Mouse (Mus musculus) CH12.LX (cell line): ENCODE measurements around the gene St6galnac1. TPM values are rescaled to one million over a fixed set of nuclear protein-coding genes. Genes with fewer than 3 reads are reported as not detected.

Experiments used
- DNase-seq: peaks from one replicate; pipeline ENCODE4 v3.0.0-alpha.2; 2013; ENCODE audit errors: extremely low read depth
- H3K27ac ChIP-seq: 2 replicates; pipeline ENCODE4 v1.5.1; 2012; ENCODE audit warnings: low read depth, mild to moderate bottlenecking, control low read depth, moderate library complexity; ENCODE audit not compliant: insufficient read depth
- H3K27me3 ChIP-seq: replicated peaks from 2 replicates; pipeline ENCODE3; 2012; ENCODE audit warnings: inconsistent platforms
- H3K36me3 ChIP-seq, 2 experiments: replicated peaks in 1 of 2; 2 replicates each; pipeline versions ENCODE3 to v1.6.1; 2012; ENCODE audit warnings: inconsistent platforms in 1 of 2, low read length in 1 of 2, mild to moderate bottlenecking in 1 of 2, mixed read lengths in 1 of 2, moderate library complexity in 1 of 2; ENCODE audit not compliant: control insufficient read depth in 1 of 2, insufficient read depth in 1 of 2
- H3K4me1 ChIP-seq, 2 experiments: 2 replicates each; pipeline ENCODE4 v1.6.1; 2012; ENCODE audit warnings: inconsistent platforms in 1 of 2, moderate library complexity in 1 of 2; ENCODE audit not compliant: insufficient read depth in 2 of 2, control insufficient read depth in 1 of 2
- H3K4me2 ChIP-seq: 2 replicates; pipeline ENCODE4 v1.6.1; 2012; ENCODE audit warnings: low read depth, mild to moderate bottlenecking, control low read depth; ENCODE audit not compliant: poor library complexity, insufficient read depth, severe bottlenecking
- H3K4me3 ChIP-seq, 3 experiments: fragments of 150-350 bp in 1 of 3; sonication (generic) in 1 of 3; replicated peaks in 1 of 3; 2 replicates each; pipeline versions ENCODE3 to v1.5.1; 2011 to 2012; ENCODE audit warnings: low read depth in 2 of 3, low read length in 2 of 3, mild to moderate bottlenecking in 2 of 3, moderate library complexity in 2 of 3, control low read depth in 1 of 3, improper control_type of control experiment in 1 of 3, inconsistent platforms in 1 of 3, mixed read lengths in 1 of 3; ENCODE audit not compliant: poor library complexity in 1 of 3
- H3K79me2 ChIP-seq: replicated peaks from 2 replicates; pipeline ENCODE4 v1.6.1; 2012; ENCODE audit warnings: mild to moderate bottlenecking, moderate library complexity; ENCODE audit not compliant: control insufficient read depth, poor library complexity, insufficient read depth, severe bottlenecking; ENCODE audit errors: extremely low read depth
- H3K9ac ChIP-seq: 2 replicates; pipeline ENCODE4 v1.6.1; 2012; ENCODE audit warnings: low read depth, mild to moderate bottlenecking, control low read depth, moderate library complexity; ENCODE audit not compliant: insufficient read depth
- H3K9me3 ChIP-seq: replicated peaks from 2 replicates; pipeline ENCODE3; 2012; ENCODE audit warnings: low read length, inconsistent platforms, mixed read lengths
- BHLHE40 ChIP-seq: IDR thresholded peaks from 2 replicates; pipeline ENCODE4 v1.6.1; 2011; ENCODE audit warnings: mild to moderate bottlenecking, low read depth, low read length, improper control_type of control experiment
- CHD1 ChIP-seq: IDR thresholded peaks from 2 replicates; pipeline ENCODE4 v1.6.1; 2012; ENCODE audit warnings: low read depth, low read length, improper control_type of control experiment, inconsistent platforms
- CHD2 ChIP-seq: IDR thresholded peaks from 2 replicates; pipeline ENCODE4 v1.6.1; 2011; ENCODE audit warnings: low read length, improper control_type of control experiment
- CTCF ChIP-seq, 2 experiments: IDR thresholded peaks in 1 of 2; conservative IDR thresholded peaks in 1 of 2; 2 replicates each; pipeline ENCODE4 v1.5.1; 2011 to 2012; ENCODE audit warnings: low read depth in 2 of 2, low read length in 2 of 2, improper control_type of control experiment in 1 of 2, inconsistent platforms in 1 of 2, mild to moderate bottlenecking in 1 of 2, moderate library complexity in 1 of 2
- E2F4 ChIP-seq: IDR thresholded peaks from 2 replicates; pipeline ENCODE4 v1.6.1; 2011; ENCODE audit warnings: low read depth, low read length, improper control_type of control experiment; ENCODE audit not compliant: insufficient replicate concordance
- ELF1 ChIP-seq: IDR thresholded peaks from 2 replicates; pipeline ENCODE4 v1.6.1; 2014; ENCODE audit warnings: low read depth, mild to moderate bottlenecking, inconsistent platforms, low read length, improper control_type of control experiment
- GABPA ChIP-seq: IDR thresholded peaks from 2 replicates; pipeline ENCODE4 v1.6.1; 2012; ENCODE audit warnings: low read depth, low read length, improper control_type of control experiment, inconsistent platforms; ENCODE audit not compliant: insufficient replicate concordance
- HCFC1 ChIP-seq: IDR thresholded peaks from 2 replicates; pipeline ENCODE4 v1.6.1; 2012; ENCODE audit warnings: low read depth, mild to moderate bottlenecking, inconsistent platforms, low read length, improper control_type of control experiment
- IRF4 ChIP-seq: IDR thresholded peaks from 2 replicates; pipeline ENCODE4 v1.6.1; 2014; ENCODE audit warnings: low read depth, mild to moderate bottlenecking, inconsistent platforms, low read length, improper control_type of control experiment
- JUN ChIP-seq: IDR thresholded peaks from 2 replicates; pipeline ENCODE4 v1.6.1; 2011; ENCODE audit warnings: low read depth, mild to moderate bottlenecking, low read length, improper control_type of control experiment, moderate library complexity; ENCODE audit not compliant: insufficient read depth
- JUND ChIP-seq: conservative IDR thresholded peaks from 2 replicates; pipeline ENCODE4 v1.6.1; 2011; ENCODE audit warnings: low read depth, low read length, improper control_type of control experiment
- KAT2A ChIP-seq: IDR thresholded peaks from 2 replicates; pipeline ENCODE4 v1.6.1; 2012; ENCODE audit warnings: low read length, improper control_type of control experiment, inconsistent platforms; ENCODE audit not compliant: insufficient replicate concordance
- MAFK ChIP-seq: IDR thresholded peaks from 2 replicates; pipeline ENCODE4 v1.6.1; 2011; ENCODE audit warnings: low read length, improper control_type of control experiment; ENCODE audit not compliant: insufficient replicate concordance
- MAX ChIP-seq: IDR thresholded peaks from 2 replicates; pipeline ENCODE4 v1.6.1; 2011; ENCODE audit warnings: low read length, improper control_type of control experiment
- MAZ ChIP-seq: IDR thresholded peaks from 2 replicates; pipeline ENCODE4 v1.6.1; 2012; ENCODE audit warnings: low read depth, mild to moderate bottlenecking, inconsistent platforms, low read length, improper control_type of control experiment, moderate library complexity
- MXI1 ChIP-seq: IDR thresholded peaks from 2 replicates; pipeline ENCODE4 v1.6.1; 2011; ENCODE audit warnings: mild to moderate bottlenecking, low read depth, low read length, improper control_type of control experiment
- MYC ChIP-seq: IDR thresholded peaks from 2 replicates; pipeline ENCODE4 v1.6.1; 2011; ENCODE audit warnings: low read depth, mild to moderate bottlenecking, improper control_type of control experiment, low read length
- NELFE ChIP-seq: IDR thresholded peaks from 2 replicates; pipeline ENCODE4 v1.6.1; 2011; ENCODE audit warnings: low read depth, low read length, improper control_type of control experiment
- NRF1 ChIP-seq: IDR thresholded peaks from 2 replicates; pipeline ENCODE4 v1.6.1; 2014; ENCODE audit warnings: low read depth, mild to moderate bottlenecking, inconsistent platforms, low read length, improper control_type of control experiment, moderate library complexity
- PAX5 ChIP-seq: IDR thresholded peaks from 2 replicates; pipeline ENCODE4 v1.6.1; 2012; ENCODE audit warnings: low read length, inconsistent platforms, mixed read lengths
- POLR2A ChIP-seq: IDR thresholded peaks from 2 replicates; pipeline ENCODE4 v1.6.1; 2011; ENCODE audit warnings: low read depth, mild to moderate bottlenecking, improper control_type of control experiment, low read length
- POLR2AphosphoS2 ChIP-seq: IDR thresholded peaks from 2 replicates; pipeline ENCODE4 v1.6.1; 2011; ENCODE audit warnings: low read depth, low read length, improper control_type of control experiment
- RAD21 ChIP-seq: IDR thresholded peaks from 2 replicates; pipeline ENCODE4 v1.6.1; 2011; ENCODE audit warnings: low read depth, mild to moderate bottlenecking, low read length, improper control_type of control experiment, moderate library complexity
- RCOR1 ChIP-seq: conservative IDR thresholded peaks from 2 replicates; pipeline ENCODE4 v1.6.1; 2012; ENCODE audit warnings: low read depth, mild to moderate bottlenecking, inconsistent platforms, low read length, improper control_type of control experiment
- SIN3A ChIP-seq: IDR thresholded peaks from 2 replicates; pipeline ENCODE4 v1.6.1; 2012; ENCODE audit warnings: low read length, improper control_type of control experiment, inconsistent platforms
- SMC3 ChIP-seq: IDR thresholded peaks from 2 replicates; pipeline ENCODE4 v1.6.1; 2011; ENCODE audit warnings: low read depth, low read length, improper control_type of control experiment
- TBP ChIP-seq: conservative IDR thresholded peaks from 2 replicates; pipeline ENCODE4 v1.6.1; 2011; ENCODE audit warnings: low read depth, low read length, improper control_type of control experiment
- TCF12 ChIP-seq: IDR thresholded peaks from 2 replicates; pipeline ENCODE4 v1.6.1; 2014; ENCODE audit warnings: low read depth, mild to moderate bottlenecking, inconsistent platforms, low read length, improper control_type of control experiment
- UBTF ChIP-seq: IDR thresholded peaks from 2 replicates; pipeline ENCODE4 v1.6.1; 2012; ENCODE audit warnings: low read depth, mild to moderate bottlenecking, inconsistent platforms, low read length, improper control_type of control experiment, moderate library complexity
- USF1 ChIP-seq: IDR thresholded peaks from 2 replicates; pipeline ENCODE4 v1.6.1; 2014; ENCODE audit warnings: low read depth, mild to moderate bottlenecking, inconsistent platforms, low read length, improper control_type of control experiment
- USF2 ChIP-seq: conservative IDR thresholded peaks from 2 replicates; pipeline ENCODE4 v1.6.1; 2011; ENCODE audit warnings: low read depth, low read length, improper control_type of control experiment
- ZC3H11A ChIP-seq: IDR thresholded peaks from 2 replicates; pipeline ENCODE4 v1.6.1; 2012; ENCODE audit warnings: low read depth, mild to moderate bottlenecking, inconsistent platforms, low read length, improper control_type of control experiment
- ZKSCAN1 ChIP-seq: IDR thresholded peaks from 2 replicates; pipeline ENCODE4 v1.6.1; 2012; ENCODE audit warnings: low read depth, inconsistent platforms, low read length, improper control_type of control experiment, borderline replicate concordance
- ZMIZ1 ChIP-seq: IDR thresholded peaks from 2 replicates; pipeline ENCODE4 v1.6.1; 2012; ENCODE audit warnings: low read depth, mild to moderate bottlenecking, inconsistent platforms, low read length, improper control_type of control experiment
- ZNF384 ChIP-seq: IDR thresholded peaks from 2 replicates; pipeline ENCODE4 v1.6.1; 2012; ENCODE audit warnings: low read depth, low read length, improper control_type of control experiment, inconsistent platforms
- dilution Hi-C: fragments of 300-500 bp; cut with MboI; formaldehyde crosslinking; loops from 2 replicates; pipeline ENCODE4 v1.14.3; 2020; ENCODE audit warnings: low sequenced_read_pairs; ENCODE audit not compliant: extremely low pct_unique_long_range_greater_than_20kb, extremely low pct_ligation_motif_present
- in situ Hi-C: fragments of 300-500 bp; cut with MboI; formaldehyde crosslinking; loops from 3 replicates; pipeline ENCODE4 v1.14.3; 2019; ENCODE audit warnings: low sequenced_read_pairs, low pct_ligation_motif_present, low pct_unique_long_range_greater_than_20kb, mixed read lengths
- polyA plus RNA-seq: library from polyadenylated mRNA; unstranded; fragments of >175 nt; gene quantifications from 2 replicates; pipeline ENCODE4 v1.2.1, GENCODE M21; 2012; ENCODE audit warnings: low read depth; ENCODE audit not compliant: insufficient read length
- total RNA-seq, 2 experiments: library from RNA; depleted of rRNA; stranded (reverse); fragments of 300-350 nt in 1 of 2; fragments of >200 nt in 1 of 2; gene quantifications; 2 replicates each; pipeline ENCODE4 v1.2.3; 2012 to 2014

The St6galnac1 gene
- total and polyA plus RNA-seq, 3 experiments = not detected

DNA sequence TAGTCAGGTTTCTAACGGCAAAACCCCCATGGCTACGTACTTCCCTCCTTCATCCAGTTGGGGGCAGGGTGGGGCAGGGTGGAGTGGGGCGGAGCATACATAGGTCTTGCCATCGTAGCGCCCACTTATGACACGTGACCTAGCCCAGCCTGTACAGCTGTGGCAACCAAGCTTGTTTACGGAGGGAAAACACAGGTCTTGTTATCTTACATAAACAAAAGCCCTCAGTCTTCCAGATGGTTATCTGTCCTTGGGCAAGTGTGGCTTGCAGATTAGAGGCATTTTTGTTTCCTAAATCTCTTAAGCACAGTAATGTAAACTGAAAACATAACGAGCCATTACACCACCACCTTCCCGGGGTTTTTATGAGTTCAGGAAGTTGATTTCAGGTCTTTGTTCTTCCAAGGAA, 7.4 kb upstream of the St6galnac1 start:
- H3K4me2 ChIP-seq = peak overlapping the region; percentile 23; the same call in 1 of the 2 replicates
- no peak overlapping the region for H3K27ac ChIP-seq
- H3K9me3 ChIP-seq = no peaks in the 10 kb centered on the region
- H3K4me1 ChIP-seq = no peaks in the 10 kb centered on the region
- no peak overlapping the region for H3K9ac ChIP-seq
- in situ Hi-C loops = no loop called here
- H3K4me3 ChIP-seq = no peak overlapping the region
- TF ChIP-seq PAX5 (no peak), MAFK (no peak), RCOR1 (no peak), CTCF (conservative IDR thresholded peaks at IDR 0.05 in 1 of 2, IDR thresholded peaks at IDR 0.05 in 1 of 2; ENCODE audit: low read depth in 2 of 2, low read length in 2 of 2) (peak in 1 of 2 experiments; percentile 34; a peak in 2 of 4 replicates), MAZ (no peak), NELFE (no peak), ZKSCAN1 (no peak), TCF12 (no peak), E2F4 (no peak), IRF4 (no peak), USF1 (peak; percentile 82), ZNF384 (no peak), ZC3H11A (no peak), ELF1 (no peak), GABPA (no peak), TBP (no peak), CHD1 (no peak), RAD21 (no peak), CHD2 (no peak), BHLHE40 (peak; percentile 77), JUN (no peak), POLR2AphosphoS2 (no peak), MXI1 (no peak), HCFC1 (no peak), SMC3 (no peak), UBTF (no peak), ZMIZ1 (no peak), NRF1 (no peak), JUND (no peak), MAX (peak; percentile 73; the same call in 1 of the 2 replicates), MYC (no peak), POLR2A (no peak), KAT2A (no peak), SIN3A (peak; percentile 30; the same call in 1 of the 2 replicates), USF2 (peak; percentile 72)
- DNase-seq = peak; percentile 9
- peaks cover 6% of the 10 kb centered on the region for H3K27me3 ChIP-seq
- no peaks in the 10 kb centered on the region for H3K36me3 ChIP-seq
- dilution Hi-C loops = no loop called here
- no peaks in the 10 kb centered on the region for H3K79me2 ChIP-seq
